Mouse (Mus musculus): Measurements from ENCODE around the gene Anapc4.

Anapc4 gene

DNA sequence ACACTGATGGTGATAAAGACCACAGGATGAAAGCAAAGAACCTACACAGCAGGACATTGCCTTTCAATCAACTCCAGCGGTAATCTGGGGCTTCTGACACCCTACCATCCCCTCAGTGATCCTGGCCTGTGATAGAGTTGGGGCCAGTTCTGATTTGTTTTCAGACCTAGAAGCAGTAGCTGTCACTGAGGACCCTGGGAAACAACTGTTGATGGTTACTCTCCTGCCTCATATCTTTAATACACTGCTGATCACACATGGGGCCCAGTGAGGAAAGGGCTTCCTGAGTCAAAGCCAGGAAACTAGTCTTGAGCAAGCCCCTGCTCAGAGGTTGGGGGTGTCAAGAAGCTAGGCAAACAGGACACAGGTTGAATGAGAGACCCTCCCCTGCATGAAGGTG lies 37.6 kb downstream of the Anapc4 start:
- DNase-seq: no peak

DNA sequence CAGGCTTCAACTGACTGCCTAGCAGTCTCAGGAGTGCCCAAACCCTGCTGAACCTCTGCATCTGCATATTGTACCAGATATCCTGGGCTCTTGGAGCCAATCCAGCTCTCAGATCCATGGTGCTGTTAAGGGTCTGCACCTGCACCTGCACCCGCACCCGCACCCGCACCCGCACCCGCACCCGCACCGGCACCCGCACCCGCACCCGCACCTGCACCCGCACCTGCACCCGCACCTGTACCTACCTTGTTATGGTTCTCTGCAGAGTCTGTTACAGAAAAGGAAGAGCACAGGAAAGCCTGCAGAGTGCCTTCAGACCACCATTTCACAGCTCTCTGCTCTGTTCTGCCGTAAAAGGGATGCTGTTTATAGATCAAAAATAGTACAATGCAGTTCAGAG lies 38.2 kb downstream of the Anapc4 start:
- no peak for DNase-seq

DNA sequence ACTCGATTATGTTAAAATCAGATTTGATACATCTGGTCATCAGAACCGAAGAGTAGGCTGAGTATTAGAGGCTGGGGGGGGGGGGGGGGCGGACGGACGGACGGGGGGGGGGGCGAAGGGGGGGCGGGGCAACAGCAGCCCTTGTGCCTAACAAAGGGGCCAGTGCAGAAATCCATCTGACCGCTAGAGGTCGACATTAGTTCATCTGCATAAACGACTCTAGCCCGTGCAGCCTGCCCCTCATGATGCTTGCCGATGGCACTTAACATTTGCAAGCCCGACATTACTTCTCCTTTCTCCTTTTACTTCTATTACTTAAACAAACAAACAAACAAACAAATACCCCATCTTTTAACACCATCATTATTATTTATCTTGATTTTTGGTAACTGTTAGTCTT lies 45.0 kb downstream of the Anapc4 start:
- peak in 1 of 2 experiments; percentile 38 for DNase-seq

DNA sequence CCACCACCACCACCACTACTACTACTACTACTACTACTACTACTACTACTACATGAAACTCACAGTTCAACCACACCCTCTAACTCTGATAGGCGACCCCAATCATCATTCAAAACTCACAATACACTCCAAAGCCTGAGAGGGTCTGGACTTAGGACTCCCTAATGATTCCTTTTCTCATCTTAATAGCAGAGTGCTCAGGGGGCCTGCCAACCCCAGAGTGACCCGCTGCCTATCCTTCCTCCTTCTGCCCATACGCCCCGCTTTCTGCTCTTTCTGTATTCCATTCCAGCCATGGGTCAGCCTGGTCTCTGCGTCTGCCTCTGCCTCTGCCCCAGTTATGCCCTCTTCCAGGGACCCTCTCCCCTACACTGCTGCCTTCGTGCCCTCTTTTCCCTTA lies 46.1 kb downstream of the Anapc4 start:
- no peak for DNase-seq

DNA sequence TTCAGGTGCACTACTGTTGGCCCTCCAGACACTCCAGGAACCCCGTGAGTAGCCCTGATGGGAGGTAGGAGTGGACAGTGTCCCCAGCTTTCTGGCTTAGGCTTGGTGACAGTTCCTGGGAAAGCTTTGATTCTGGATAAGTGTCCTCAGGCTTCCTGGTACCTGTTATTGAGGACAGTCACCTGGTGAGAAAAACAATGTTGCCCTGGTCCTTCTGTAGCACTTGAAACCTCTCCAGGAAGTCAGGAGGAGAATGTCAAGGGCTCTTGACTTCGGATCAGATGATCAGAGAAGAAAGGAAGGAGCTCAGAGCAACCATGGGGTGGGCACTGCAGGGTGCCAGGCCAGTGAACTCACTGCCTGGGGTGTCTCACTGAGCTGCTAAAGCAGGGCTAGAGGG lies 48.6 kb downstream of the Anapc4 start:
- no peak for DNase-seq

DNA sequence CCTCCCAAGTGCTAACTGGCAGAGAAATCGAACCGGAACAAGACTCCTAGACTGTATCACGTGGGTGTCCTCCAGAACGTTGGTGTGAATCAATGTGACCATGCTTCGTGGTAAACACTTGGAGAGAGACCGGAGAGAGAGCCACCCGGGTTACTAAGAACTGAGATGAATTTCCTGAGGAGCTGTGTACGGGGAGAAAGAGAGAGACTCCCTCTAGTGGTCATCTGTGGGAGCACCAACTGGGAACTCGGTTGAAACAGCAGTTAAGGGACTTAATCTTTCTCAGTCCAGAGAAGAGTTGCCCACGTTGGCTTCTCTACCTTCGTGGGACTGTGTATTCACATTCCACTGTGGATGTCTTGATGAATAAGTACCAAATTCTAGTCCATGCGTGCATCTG lies 53.3 kb downstream of the Anapc4 start:
- peak in 1 of 2 experiments; percentile 57 for DNase-seq

DNA sequence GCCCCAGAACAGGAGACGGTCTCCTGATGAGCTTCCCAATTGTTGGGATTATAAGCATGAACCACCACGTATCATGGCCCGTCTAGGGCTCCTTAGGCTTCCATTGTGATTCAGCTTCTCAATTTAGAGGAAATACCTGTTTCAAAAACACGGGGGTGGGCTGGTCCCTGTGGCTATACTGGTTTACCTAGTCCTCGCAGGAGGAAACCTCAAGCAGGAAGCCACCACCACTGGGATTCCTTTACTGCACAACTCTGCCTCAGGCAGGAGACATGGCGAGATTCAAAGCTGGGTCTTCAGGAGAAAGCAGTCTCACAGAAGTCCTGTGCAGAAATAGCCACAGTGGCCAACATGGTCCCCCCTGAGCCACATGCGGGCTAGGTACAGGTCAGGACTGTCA lies 56.1 kb downstream of the Anapc4 start:
- no peak for DNase-seq

DNA sequence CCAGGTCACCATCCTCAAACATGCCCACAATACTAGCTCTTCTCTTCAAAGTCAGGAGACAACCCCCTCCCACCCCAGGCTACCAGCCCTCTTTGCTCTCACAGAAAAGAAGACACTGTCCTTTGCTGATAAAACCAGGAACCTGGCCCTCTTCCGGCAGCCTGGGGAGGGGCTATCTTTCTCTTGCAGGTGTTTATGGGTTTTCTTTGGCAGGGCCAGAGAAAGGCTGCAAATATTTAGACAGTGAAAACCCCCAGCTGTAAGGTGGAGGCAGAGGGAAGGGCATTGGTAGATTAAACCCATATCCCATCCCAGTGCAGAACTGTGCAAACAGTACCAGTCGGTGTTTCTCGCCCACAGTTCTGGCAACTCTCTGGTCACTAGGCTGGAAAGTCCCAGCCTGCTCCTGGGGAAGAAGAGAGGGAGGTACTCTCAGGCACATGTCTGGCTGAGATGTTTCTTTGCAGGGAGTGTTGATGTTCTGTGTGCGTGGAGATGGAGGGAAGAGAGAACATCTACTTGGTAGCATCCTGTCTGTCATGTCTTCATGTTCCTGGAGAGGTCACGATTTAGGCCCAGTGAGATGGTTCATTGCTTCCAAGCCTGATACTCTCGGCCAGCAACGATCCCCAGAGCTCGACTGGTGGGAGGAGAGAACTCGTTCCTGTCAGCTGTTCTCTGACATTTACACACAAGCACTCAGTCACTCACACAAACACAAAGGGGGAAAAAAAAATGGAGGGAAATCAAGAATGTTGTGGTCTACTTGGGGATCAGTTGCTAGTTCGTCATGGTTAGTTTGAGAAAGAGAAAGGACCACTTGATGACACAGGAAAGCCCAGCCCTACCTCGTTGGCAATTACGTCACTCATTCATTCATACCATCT lies 58.4 kb downstream of the Anapc4 start:
- DNase-seq: no peak

DNA sequence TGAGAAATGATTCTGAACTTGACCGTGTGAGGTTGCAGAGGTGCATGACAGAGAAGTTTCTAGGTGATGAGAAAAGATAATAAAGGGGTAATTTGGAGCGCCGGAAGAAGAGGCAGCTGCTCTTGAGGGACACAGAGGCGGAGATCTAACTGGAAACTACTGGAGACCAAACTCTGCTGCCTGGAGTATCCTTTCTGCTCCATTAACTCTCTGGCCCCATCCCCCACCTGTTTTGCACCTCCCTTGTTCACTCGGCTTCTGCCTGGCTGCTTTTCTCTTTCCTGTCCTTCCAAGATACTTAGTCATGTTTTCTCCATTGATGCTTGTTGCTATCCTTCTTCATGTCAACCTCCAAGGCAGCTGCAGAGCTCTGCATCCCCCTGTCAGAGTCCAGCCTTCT lies 60.1 kb downstream of the Anapc4 start:
- DNase-seq: no peak

DNA sequence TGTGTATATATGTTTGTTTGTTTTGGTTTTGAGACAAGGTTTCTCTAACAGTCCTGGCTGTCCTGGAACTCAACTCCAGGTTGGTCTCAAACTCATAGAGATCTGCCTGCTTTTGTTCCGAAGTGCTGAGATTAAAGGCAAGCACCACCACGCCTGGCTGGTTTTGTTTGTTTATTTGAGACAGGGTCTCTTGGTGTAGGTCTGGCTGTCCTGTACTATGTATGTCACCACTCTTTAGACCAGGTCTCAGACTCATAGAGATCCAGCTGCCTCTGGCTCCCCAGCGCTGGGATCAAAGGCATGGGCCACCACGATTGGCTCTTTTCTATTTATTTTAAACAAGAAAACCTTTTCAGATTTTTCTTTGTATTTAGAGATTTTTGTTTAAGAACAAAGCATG lies 70.4 kb downstream of the Anapc4 start:
- no peak for DNase-seq

DNA sequence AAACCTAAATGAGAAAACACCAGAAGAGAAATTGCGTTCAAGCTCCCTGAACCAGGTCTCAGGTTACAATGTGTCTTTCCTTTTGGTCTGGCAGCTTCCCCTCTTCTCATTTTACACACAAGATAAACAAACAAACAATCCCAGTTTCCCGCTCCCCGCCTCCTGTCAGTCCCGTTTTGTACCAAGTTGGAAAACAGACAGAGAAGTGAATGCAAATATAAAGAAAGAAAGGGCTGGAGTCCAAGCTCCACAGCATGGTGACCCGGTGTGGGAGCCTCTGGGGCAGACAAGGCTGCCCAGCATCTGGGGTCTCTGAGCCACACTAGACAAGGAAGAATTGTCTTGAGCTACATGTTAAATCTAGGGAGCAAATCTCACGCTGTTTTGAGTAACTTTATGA lies 70.9 kb downstream of the Anapc4 start:
- DNase-seq: no peak

DNA sequence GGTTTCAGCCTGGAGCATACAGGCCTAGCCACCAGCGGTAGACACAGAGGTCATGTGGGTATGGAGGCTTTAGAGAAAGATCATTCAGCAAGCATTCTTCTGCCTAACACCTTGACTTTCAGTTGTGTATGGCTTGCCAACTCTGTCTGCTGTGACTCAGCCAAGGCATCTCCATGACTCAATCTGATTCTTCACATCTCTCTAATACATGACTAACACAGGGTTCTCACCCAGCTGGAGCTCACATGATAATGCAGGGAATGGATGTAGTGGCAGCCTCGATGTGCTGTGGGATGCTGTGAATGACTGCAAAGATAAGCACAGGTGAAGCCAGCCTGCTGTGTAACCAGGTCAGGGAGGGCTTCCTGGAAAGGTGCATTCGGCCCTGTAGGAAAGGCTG lies 74.4 kb downstream of the Anapc4 start:
- no peak for DNase-seq

DNA sequence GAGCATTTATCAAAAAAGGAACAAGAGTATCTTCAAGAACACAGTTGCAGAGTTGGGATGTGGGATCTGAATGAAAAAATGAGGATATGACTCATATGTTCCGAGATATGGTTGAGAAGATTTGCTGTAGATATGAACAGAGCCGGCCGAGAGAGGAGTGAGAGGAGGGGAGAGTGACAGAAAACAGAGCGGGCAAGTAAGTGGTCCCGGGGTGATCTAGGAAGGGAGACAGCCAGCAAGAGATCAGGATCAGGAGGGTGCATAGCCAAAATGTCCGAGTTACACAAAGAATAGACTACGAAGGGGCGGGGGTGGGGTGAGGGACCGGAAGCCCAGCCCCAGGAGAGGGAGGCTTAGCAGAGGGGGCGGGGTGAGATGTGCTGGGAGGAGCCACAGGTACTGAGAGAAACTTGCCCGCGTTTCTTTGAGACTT lies 76.4 kb downstream of the Anapc4 start:
- DNase-seq: peak; percentile 7 to 16

DNA sequence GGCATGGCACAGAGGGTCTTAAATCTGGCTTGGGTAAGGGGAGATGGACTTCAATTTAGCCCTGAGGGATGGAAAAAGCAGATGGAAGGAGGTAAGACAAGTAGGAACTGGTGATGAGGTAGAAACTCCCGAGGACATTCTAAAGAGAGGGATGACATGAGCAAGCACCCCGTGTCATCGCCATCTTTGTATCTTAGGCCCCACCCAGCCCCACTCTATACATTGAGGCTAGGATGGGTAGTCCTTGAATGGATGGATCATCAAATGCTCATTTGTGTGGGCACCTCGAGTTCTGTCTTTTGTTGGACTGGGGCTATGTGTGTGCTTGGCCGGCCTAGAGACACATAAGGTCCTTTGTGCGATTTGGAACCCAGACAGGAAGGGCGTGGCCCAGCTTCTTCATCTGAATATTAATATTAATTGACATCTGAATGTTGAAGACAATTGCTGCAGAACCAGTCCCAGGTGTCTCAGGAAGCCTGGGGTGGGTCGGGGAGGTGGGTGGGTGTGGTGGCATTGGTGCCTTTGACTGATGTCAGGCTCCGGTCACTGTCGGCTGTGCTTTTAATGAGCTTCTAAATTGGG lies 77.6 kb downstream of the Anapc4 start:
- DNase-seq: no peak

DNA sequence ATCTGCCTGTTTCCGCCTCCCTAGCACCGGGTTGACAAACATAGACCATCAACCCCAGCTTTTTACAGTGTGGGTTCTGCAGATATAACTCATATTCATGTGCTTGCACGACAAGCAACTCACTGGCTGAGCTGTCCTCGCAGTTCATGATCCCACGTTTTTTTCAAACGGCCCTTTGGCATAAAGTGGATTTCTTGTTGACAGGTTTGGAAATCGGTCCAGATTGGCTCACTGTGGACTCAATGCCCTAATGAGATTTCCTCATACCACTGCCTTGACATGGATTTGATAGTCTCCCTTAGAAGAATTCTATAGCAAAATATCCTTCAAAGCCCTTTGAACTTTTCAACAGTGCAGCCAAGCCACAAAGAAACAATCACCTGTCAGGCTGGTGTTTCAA lies 79.9 kb downstream of the Anapc4 start:
- no peak for DNase-seq

DNA sequence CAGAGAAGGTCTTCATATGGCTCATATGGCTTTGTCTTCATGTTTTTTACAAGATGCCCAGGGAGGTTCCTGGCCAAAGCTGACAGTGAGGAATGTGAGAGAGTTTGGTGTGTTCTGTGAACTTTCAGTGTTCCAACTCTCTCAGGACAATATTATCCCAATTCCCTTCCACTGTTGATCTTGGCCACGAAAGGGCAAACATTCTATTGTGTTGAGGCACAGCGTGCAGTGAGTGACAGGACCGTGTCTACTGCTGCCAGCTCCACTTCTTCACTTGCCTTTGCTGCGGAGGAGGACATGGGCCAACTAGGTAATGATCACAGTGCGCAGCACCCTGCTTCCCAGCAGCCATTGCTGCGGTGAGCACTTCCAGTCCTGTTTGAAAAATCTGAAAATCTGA lies 82.4 kb downstream of the Anapc4 start:
- DNase-seq: no peak

Data from spleen, adult 18-20 months (tissue).